Mouse (Mus musculus) B cell, adult 2 months (primary cell): ENCODE data around the gene 1110004F10Rik.
"Not testable (repeated sequence)": the region's sequence is repeated elsewhere in the genome, so short reads cannot be mapped to it uniquely, and the experiment has no call there.

ENCODE experiments used
- DNase-seq, 2 experiments: peaks; one replicate each; pipeline ENCODE4 v3.0.0; 2022

Gene 1110004F10Rik

GRCm38 (mm10) chr7:116039196-116039537, at the start of gene 1110004F10Rik:
1110004F10Rik (plus strand) TSS chr7:116039397.
- DNase-seq = peak in 1 of 2 experiments; percentile 37

- DNase-seq = no peak
Observed at GRCm38 (mm10) chr7:116002726-116003125, 36.5 kb upstream of the 1110004F10Rik start.

GRCm38 (mm10) chr7:116029991-116030390, 9.2 kb upstream of the 1110004F10Rik start:
- no peak for DNase-seq

GRCm38 (mm10) chr7:116030597-116031387, 8.4 kb upstream of the 1110004F10Rik start:
- peak; percentile 11 to 23 for DNase-seq

- DNase-seq = no peak
Observed at GRCm38 (mm10) chr7:116031388-116031717, 7.8 kb upstream of the 1110004F10Rik start.

- DNase-seq = peak; percentile 46 to 53
Observed at GRCm38 (mm10) chr7:116031718-116032595, 7.2 kb upstream of the 1110004F10Rik start.

- peak; percentile 59 to 69 for DNase-seq
Observed at GRCm38 (mm10) chr7:116032596-116033307, 6.4 kb upstream of the 1110004F10Rik start.

- DNase-seq = peak; percentile 37 to 47
Observed at GRCm38 (mm10) chr7:116033371-116034241, 5.6 kb upstream of the 1110004F10Rik start.

GRCm38 (mm10) chr7:116034282-116034758, 4.9 kb upstream of the 1110004F10Rik start:
- peak; percentile 37 to 49 for DNase-seq

- DNase-seq = no peak
Observed at GRCm38 (mm10) chr7:116035504-116035903, 3.7 kb upstream of the 1110004F10Rik start.

GRCm38 (mm10) chr7:116036591-116037555, 2.3 kb upstream of the 1110004F10Rik start:
- DNase-seq = peak; percentile 7 to 10

GRCm38 (mm10) chr7:116038024-116038423, 1.2 kb upstream of the 1110004F10Rik start:
- peak in 1 of 2 experiments; percentile 10 for DNase-seq

- DNase-seq = peak; percentile 18 to 30
Observed at GRCm38 (mm10) chr7:116038511-116038910, 686 bp upstream of the 1110004F10Rik start, which contains the start of gene Sox6. Sox6 (minus strand) TSS chr7:116038796.

- peak; percentile 76 for DNase-seq
Observed at GRCm38 (mm10) chr7:116039538-116040466, 605 bp downstream of the 1110004F10Rik start.

GRCm38 (mm10) chr7:116040470-116041019, 1.3 kb downstream of the 1110004F10Rik start:
- no peak for DNase-seq

GRCm38 (mm10) chr7:116060739-116061138, 21.5 kb downstream of the 1110004F10Rik start:
- no peak for DNase-seq

- not testable (repeated sequence) for DNase-seq
Observed at GRCm38 (mm10) chr7:116084366-116084765, 45.2 kb downstream of the 1110004F10Rik start, which contains the start of gene Gm4353. Gm4353 (minus strand) TSS chr7:116084635.

GRCm38 (mm10) chr7:116092710-116093465, 53.7 kb downstream of the 1110004F10Rik start:
- DNase-seq = peak; percentile 94 to 95
